Mouse (Mus musculus): ENCODE measurements around the gene Fgf4. TPM values are rescaled to one million over a fixed set of nuclear protein-coding genes. Genes with fewer than 3 reads are reported as not detected.
A peak's percentile ranks its signal among the peaks of the same experiment; 100 is the strongest.

Fgf4 gene
- polyA plus RNA-seq (2016; fragmentation: Nextera tagmentation; extraction: Ambion mirVana): 0.34 and 0.37 TPM in 2 replicates

DNA sequence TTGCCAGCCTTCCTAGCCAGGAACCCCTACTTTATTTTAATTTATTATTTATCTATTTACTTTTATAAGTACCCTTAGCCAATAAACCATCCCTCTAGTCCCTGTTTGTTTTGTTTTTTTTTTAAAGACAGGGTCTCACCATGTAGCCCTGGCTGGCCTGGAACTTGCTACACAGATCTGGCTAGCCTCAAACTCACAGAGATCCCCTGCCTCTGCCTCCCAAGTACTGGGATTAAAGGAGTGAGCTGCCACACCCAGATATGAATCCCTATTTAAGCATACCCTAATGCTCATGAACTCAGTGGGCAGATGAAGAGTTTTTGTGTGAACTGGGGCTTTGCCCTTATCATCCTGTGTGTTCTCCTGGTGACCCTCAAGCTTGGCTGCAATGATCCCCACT is at the start of gene Fgf4:
TSS of gene Fgf4 (plus strand) at position 301 of the 400 bp plus-strand sequence.
- no peak for ATAC-seq (ENCODE audit: low FRiP score, low read depth)
- no peak within 1 kb of the TSS for H3K4me3 ChIP-seq
- H3K4me2 ChIP-seq (replicated peaks): no peak within 1 kb of the TSS
- no peaks in the 10 kb centered on the region for H3K9me3 ChIP-seq
- H3K9ac ChIP-seq: no peak within 1 kb of the TSS
- no peaks in the 10 kb centered on the region for H3K4me1 ChIP-seq
- no peak within 1 kb of the TSS for H3K27ac ChIP-seq
- H3K36me3 ChIP-seq: no peaks in the 10 kb centered on the region
- H3K27me3 ChIP-seq (replicated peaks): peaks cover 8% of the 10 kb centered on the region; the same call in 1 of the 2 replicates

DNA sequence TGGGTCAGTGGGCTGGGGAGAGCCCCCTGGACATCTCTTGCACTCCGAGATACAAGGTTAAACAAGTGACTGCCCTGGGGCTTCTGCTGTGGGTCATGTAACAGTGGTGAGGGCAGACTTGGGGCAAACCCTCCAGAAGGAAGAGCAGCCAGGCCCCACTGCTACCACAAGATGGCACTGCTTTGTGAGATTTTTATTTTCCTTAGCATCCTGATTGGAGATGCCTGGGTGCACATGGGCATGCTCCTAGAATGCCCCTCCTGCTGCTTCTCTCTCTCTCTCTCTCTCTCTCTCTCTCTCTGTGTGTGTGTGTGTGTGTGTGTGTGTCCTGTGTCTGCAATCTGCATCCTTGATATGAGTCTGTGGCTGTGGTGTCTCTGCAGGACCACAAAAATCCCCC is 48.7 kb upstream of the Fgf4 start:
- H3K27me3 ChIP-seq (replicated peaks): no peaks in the 10 kb centered on the region
- H3K9me3 ChIP-seq: no peaks in the 10 kb centered on the region
- no peak overlapping the region for H3K4me3 ChIP-seq
- no peak overlapping the region for H3K27ac ChIP-seq
- H3K36me3 ChIP-seq: no peaks in the 10 kb centered on the region
- WGBS: 52% methylated on average over 1 of the region's 1 CpGs
- H3K9ac ChIP-seq: no peak overlapping the region
- ATAC-seq (ENCODE audit: low FRiP score, low read depth): peak; percentile 62; the same call in 1 of the 2 replicates
- 0 out of 2 replicates have a peak, but pooled peaks cover 8% of the 10 kb centered on the region for H3K4me1 ChIP-seq
- no peak overlapping the region for H3K4me2 ChIP-seq (replicated peaks)

DNA sequence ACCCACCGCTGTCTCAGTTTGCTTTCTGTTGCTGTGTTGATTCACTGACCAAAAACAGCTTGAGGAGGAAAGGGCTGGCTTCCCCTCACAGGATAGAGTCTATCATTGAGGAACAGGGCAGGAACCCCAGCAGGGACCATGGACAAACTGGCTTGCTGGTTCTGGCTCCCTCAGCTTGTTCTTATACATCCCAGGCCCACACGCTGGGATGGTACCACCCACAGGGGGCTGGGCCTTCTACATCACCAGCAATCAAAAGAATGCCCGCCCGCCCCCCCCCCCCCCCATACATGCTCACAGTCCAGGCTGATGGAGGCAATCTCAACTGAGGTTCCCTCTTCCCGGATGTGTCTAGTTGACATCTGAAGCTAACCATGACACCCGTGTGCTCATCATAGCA is 40.1 kb upstream of the Fgf4 start:
- Histone ChIP-seq H3K4me3 (no peak overlapping the region), H3K4me1 (peaks cover 6% of the 10 kb centered on the region; the same call in 1 of the 2 replicates), H3K27me3 (replicated peaks) (no peaks in the 10 kb centered on the region), H3K4me2 (replicated peaks) (no peak overlapping the region), H3K9ac (no peak overlapping the region), H3K27ac (no peak overlapping the region), H3K36me3 (no peaks in the 10 kb centered on the region), H3K9me3 (no peaks in the 10 kb centered on the region)
- WGBS: 73% methylated on average over 6 of the region's 6 CpGs
- no peak for ATAC-seq (ENCODE audit: low FRiP score, low read depth)

DNA sequence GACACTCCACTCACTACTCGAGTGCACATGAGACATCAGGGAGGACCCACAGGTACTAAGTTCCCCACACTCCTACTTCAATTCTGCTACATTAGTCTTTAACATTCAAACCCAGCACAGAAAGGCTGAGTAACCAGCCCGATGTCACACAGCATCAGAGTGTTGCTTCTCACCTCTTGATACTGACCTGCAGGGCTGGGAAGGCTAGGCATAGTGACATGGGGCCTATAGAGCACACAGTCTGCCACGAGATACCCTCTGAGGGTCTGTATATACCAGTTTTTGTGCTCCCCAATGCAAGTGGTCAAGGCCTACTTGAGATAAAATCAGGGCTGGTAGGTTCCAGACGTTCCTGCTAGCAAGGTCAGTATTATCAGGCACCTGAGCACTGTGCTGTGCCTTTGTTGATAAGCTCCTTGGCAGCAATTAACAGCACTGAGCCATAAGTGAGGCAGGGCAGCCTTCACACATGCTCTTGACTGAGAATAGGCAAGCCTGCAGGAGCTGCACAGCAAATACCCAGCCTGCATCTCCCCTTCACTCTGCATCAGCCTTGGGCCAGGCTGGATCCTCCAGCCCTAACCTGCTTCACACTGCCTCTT is 39.1 kb upstream of the Fgf4 start:
- Histone ChIP-seq H3K36me3 (no peaks in the 10 kb centered on the region), H3K4me3 (no peak overlapping the region), H3K4me1 (peaks cover 6% of the 10 kb centered on the region; the same call in 1 of the 2 replicates), H3K4me2 (replicated peaks) (no peak overlapping the region), H3K27ac (no peak overlapping the region), H3K9ac (no peak overlapping the region), H3K9me3 (no peaks in the 10 kb centered on the region), H3K27me3 (replicated peaks) (no peaks in the 10 kb centered on the region)
- ATAC-seq (ENCODE audit: low FRiP score, low read depth): no peak
- WGBS: 75% methylated on average over 4 of the region's 4 CpGs

DNA sequence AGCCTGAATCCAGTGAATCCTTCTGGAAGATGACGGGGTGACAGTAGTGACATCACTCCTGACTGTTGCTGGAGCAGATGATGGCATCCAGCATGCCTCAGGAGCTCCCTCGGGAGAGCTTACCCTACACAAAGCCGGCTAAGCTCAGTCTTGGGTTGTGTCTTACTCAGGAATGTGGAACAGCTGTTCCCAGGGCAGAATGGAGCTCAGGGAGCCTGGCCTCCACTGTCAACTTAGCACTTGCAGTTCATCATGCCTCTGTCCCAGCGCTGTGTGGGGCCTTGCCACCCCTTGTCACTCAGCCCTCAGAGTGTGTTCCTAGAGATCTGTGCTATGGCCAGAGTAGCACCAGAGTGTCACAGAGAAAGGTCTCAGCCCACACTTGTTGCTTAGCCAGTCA is 35.6 kb upstream of the Fgf4 start:
- Histone ChIP-seq H3K4me3 (no peak overlapping the region), H3K4me1 (peaks cover 18% of the 10 kb centered on the region), H3K9ac (no peak overlapping the region), H3K9me3 (no peaks in the 10 kb centered on the region), H3K4me2 (replicated peaks) (no peak overlapping the region), H3K27me3 (replicated peaks) (no peaks in the 10 kb centered on the region), H3K27ac (no peak overlapping the region), H3K36me3 (no peaks in the 10 kb centered on the region)
- ATAC-seq (ENCODE audit: low FRiP score, low read depth): no peak
- WGBS: 46% methylated on average over 4 of the region's 4 CpGs

DNA sequence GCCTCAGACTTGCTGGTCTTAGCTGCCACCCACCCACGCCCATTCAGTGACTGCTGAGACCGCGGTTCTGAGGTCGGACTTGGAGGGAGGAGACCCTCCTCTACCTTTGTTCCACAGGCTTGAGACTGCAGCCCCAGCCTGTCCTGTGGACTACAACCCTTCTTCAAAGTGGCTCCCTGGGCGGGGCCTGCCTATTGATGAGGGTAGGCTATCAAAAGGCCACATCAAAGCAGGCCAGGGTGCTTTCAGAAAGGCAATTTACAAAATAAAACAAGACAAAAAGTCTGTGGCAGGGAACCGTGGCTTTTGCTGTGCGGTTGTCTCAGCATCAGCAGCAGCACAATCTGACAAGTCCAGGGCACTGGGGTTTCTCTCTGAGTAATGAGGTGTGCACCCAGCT is 25.3 kb upstream of the Fgf4 start:
- H3K27me3 ChIP-seq (replicated peaks): peaks cover 5% of the 10 kb centered on the region; the same call in 1 of the 2 replicates
- WGBS: 8% methylated on average over 7 of the region's 7 CpGs
- H3K4me2 ChIP-seq (replicated peaks): no peak overlapping the region
- no peak overlapping the region for H3K4me3 ChIP-seq
- H3K9me3 ChIP-seq: peaks cover 9% of the 10 kb centered on the region
- no peak overlapping the region for H3K27ac ChIP-seq
- no peak overlapping the region for H3K9ac ChIP-seq
- H3K4me1 ChIP-seq: peaks cover 13% of the 10 kb centered on the region
- no peaks in the 10 kb centered on the region for H3K36me3 ChIP-seq
- ATAC-seq (ENCODE audit: low FRiP score, low read depth): no peak

DNA sequence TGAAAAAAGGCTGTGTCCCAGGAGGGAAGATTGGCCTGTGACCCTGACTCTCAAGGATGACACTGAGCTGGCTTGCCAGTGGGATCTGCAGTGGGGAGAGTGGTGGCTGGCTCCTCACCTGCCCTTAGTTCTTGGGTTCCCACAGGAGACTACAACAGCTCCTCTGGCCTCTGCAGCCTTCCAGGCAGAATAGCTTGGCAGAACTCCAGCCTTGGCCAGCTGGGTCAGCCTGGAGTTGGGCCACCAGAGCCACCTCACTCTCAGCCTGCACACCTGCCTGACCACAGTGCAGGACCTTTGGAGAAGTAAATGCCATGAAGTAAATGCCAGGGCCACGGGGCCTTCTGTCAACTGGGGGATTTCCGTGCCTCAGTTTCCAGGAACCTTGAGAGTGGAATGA is 23.2 kb upstream of the Fgf4 start:
- Histone ChIP-seq H3K4me3 (no peak overlapping the region), H3K4me1 (peaks cover 13% of the 10 kb centered on the region), H3K36me3 (no peaks in the 10 kb centered on the region), H3K27me3 (replicated peaks) (peaks cover 5% of the 10 kb centered on the region; the same call in 1 of the 2 replicates), H3K4me2 (replicated peaks) (no peak overlapping the region), H3K9ac (no peak overlapping the region), H3K27ac (no peak overlapping the region), H3K9me3 (peaks cover 1% of the 10 kb centered on the region; the same call in 1 of the 2 replicates)
- WGBS: 86% methylated on average over 2 of the region's 2 CpGs
- no peak for ATAC-seq (ENCODE audit: low FRiP score, low read depth)

DNA sequence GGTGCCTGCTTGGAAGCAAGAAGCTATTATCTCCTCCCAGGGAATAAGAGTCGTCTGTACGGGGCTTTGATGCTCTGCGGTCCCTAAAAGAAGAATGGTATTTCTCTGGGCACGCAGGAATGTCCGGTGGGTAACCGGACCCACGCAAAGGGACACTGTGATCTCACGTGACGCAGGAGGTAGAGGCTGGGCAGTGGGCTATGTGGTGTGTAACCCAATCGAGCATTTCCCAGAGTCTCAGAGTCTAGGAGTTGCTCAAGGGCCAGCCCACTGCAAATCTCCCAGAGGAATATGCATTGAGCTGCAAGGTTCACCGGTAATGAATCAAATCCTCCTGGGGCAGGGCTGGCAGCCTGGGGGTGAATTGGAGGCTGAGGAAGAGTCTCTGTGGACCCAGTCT is 18.8 kb upstream of the Fgf4 start:
- Histone ChIP-seq H3K27me3 (replicated peaks) (peaks cover 9% of the 10 kb centered on the region; the same call in 1 of the 2 replicates), H3K9me3 (no peaks in the 10 kb centered on the region), H3K27ac (no peak overlapping the region), H3K4me2 (replicated peaks) (no peak overlapping the region), H3K9ac (no peak overlapping the region), H3K4me1 (peaks cover 6% of the 10 kb centered on the region), H3K36me3 (no peaks in the 10 kb centered on the region), H3K4me3 (no peak overlapping the region)
- ATAC-seq (ENCODE audit: low FRiP score, low read depth): no peak
- 39% methylated on average over 11 of the region's 11 CpGs for WGBS

DNA sequence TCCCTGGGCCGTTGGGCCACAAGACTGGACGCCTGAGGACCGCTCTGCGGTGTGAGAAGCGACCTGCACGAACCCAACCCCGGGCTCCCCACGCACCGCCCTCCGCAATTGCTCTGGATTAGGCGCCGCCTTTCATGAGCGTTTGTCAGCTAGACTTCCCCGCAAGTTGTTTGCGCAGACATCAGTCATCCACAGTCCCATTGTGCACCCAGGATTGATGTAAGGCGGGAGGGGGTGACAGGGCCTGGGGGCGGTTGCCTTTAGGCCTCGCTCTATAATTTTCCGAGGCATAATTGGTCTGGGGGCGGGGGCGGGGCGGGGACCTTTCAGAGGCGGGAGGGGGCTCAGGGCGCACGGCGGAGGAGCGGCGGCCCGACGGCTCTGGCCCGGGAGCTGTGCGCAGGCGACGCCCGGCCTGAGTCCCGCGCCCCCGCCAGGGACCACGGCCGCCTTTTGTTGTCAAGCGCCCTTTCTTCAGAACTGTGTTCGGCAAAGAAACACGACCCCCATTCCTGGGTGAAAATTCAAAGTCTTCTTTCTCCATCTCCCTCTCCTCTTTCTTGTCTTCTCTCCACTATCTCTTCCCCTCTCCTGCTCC is 9.2 kb upstream of the Fgf4 start, which contains the start of gene Fgf3:
TSS of gene Fgf3 (plus strand) at position 193 of the 598 bp plus-strand sequence.
- 2% methylated on average over 43 of the region's 43 CpGs for WGBS
- Histone ChIP-seq H3K27me3 (replicated peaks) (peaks cover 79% of the 10 kb centered on the region), H3K4me3 (peak within 1 kb of the TSS; percentile 39), H3K36me3 (no peaks in the 10 kb centered on the region), H3K9ac (peak within 1 kb of the TSS; percentile 41; the same call in 1 of the 2 replicates), H3K4me1 (peaks cover 19% of the 10 kb centered on the region), H3K4me2 (replicated peaks) (peak within 1 kb of the TSS; percentile 81), H3K9me3 (no peaks in the 10 kb centered on the region), H3K27ac (no peak within 1 kb of the TSS)
- peak; percentile 42; the same call in 1 of the 2 replicates for ATAC-seq (ENCODE audit: low FRiP score, low read depth)

DNA sequence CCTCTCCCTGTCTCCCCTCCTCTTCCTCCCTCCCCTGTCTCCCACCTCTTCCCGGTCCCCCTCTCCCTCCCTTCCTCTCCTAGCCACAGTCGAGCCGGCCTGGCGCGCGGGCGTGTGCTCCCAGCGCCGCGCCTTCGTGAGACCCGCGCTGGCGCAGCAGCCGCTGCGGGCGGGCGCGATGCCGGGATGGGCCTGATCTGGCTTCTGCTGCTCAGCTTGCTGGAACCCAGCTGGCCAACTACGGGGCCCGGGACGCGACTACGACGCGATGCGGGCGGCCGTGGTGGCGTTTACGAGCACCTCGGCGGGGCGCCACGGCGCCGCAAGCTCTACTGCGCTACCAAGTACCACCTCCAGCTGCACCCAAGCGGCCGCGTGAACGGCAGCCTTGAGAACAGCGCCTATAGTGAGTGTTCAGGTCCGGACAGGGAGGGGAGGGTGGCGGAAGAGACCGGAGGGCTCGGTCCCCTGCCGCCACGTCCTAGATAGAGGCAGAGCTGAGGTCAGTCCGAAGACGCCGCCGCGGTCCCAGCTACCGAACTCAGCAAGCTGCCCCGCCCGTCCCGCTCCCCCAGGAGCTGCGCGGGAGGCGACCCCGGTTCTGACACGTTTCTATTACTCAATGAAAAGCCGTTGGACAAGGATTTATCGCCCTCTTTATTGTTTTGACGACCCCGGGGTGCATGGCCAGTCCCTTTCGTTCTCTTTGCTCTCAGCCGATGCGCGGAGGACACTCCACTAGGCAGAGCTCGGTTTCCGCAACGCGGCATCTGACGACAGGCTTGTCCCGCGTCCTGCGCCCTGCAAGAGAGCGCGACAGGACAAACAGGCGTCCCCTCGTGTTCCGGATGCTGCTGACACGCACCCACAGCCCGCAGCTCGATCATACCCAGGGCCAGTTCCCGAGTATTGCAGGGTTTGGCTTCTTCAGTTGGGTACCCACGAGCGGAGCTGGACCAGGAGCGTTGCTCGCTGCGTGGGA is 8.4 kb upstream of the Fgf4 start:
- H3K9ac ChIP-seq: 0 out of 2 replicates have a peak overlapping the region, but pooled peaks have one; percentile 3
- no peak overlapping the region for H3K27ac ChIP-seq
- peak; percentile 69 for ATAC-seq (ENCODE audit: low FRiP score, low read depth)
- WGBS: under 1% methylated on average over 94 of the region's 94 CpGs
- H3K4me3 ChIP-seq: peak overlapping the region; percentile 39
- peaks cover 79% of the 10 kb centered on the region for H3K27me3 ChIP-seq (replicated peaks)
- H3K4me1 ChIP-seq: peaks cover 19% of the 10 kb centered on the region
- H3K4me2 ChIP-seq (replicated peaks): peak overlapping the region; percentile 81
- H3K9me3 ChIP-seq: no peaks in the 10 kb centered on the region
- no peaks in the 10 kb centered on the region for H3K36me3 ChIP-seq

DNA sequence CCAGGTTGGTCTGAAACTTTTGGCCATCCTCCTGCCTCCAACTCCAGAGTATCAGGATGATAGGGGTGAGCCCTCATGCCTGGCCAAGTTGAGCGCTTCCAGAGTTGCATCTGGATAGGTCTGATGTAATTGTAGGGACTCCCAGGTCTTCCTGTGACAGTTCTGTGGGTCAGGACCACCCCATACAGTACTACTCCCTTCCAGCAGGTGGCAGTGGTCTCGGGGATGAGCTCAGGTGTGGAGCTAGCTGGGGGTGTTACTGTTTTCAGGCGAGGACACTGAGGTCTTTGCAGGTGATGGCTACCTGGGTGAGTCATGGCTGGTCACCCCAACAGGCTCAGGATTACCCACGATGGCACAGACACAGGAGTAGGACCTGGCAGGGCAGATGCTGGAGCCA is 1.0 kb upstream of the Fgf4 start:
- ATAC-seq (ENCODE audit: low FRiP score, low read depth): no peak
- 26% methylated on average over 4 of the region's 4 CpGs for WGBS
- Histone ChIP-seq H3K4me3 (no peak overlapping the region), H3K4me2 (replicated peaks) (no peak overlapping the region), H3K36me3 (no peaks in the 10 kb centered on the region), H3K9me3 (no peaks in the 10 kb centered on the region), H3K4me1 (no peaks in the 10 kb centered on the region), H3K27ac (no peak overlapping the region), H3K27me3 (replicated peaks) (peaks cover 16% of the 10 kb centered on the region), H3K9ac (no peak overlapping the region)

DNA sequence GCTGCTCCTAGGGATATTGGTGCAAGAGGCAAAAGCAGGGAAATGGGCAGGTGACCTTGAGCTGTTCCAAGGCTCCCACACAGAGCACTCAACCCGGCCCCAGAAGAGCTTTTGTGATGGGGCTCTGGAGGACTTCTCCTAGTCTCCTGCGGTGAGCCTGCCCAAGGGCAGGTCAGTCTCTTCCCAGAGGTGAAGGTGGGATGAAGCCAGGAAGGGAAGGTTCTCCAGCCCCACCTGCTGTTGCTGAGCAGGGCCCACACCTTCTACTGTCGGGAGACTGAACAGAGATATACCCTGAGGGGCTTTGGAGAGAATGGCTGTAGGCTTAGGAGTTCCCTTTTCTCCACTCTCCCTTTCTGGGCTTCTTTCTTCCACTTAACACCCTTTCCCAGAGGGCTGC is 4.2 kb downstream of the Fgf4 start:
- H3K4me3 ChIP-seq: no peak overlapping the region
- no peak overlapping the region for H3K27ac ChIP-seq
- H3K9me3 ChIP-seq: no peaks in the 10 kb centered on the region
- no peaks in the 10 kb centered on the region for H3K4me1 ChIP-seq
- H3K9ac ChIP-seq: no peak overlapping the region
- ATAC-seq (ENCODE audit: low FRiP score, low read depth): no peak
- no peak overlapping the region for H3K4me2 ChIP-seq (replicated peaks)
- no peaks in the 10 kb centered on the region for H3K27me3 ChIP-seq (replicated peaks)
- H3K36me3 ChIP-seq: no peaks in the 10 kb centered on the region
- WGBS: 58% methylated on average over 3 of the region's 3 CpGs

Measured in neural tube, embryonic 12.5 days (tissue).